Mouse (Mus musculus) hindbrain, embryonic 16.5 days (tissue): ENCODE results near the gene Cap2. TPM values are rescaled to one million over a fixed set of nuclear protein-coding genes. Genes with fewer than 3 reads are reported as not detected.

Experiments
- ATAC-seq: fragments of 200-750 bp; cut with Nextera tagmentation; 2 replicates; pipeline ENCODE4 v1.8.0; 2017; ENCODE audit warnings: moderate TSS enrichment, moderate library complexity
- H3K27ac ChIP-seq: fragments of 300-500 bp; sonication (generic); 2 replicates; pipeline ENCODE4 v1.5.1; 2014; ENCODE audit warnings: low read depth, mild to moderate bottlenecking, control low read depth, low read length, moderate library complexity
- H3K27me3 ChIP-seq: fragments of 300-500 bp; sonication (generic); replicated peaks from 2 replicates; pipeline ENCODE4 v1.6.1; 2014; ENCODE audit warnings: low read length; ENCODE audit not compliant: control insufficient read depth, insufficient read depth
- H3K36me3 ChIP-seq: fragments of 300-500 bp; sonication (generic); 2 replicates; pipeline ENCODE4 v1.6.1; 2014; ENCODE audit warnings: mild to moderate bottlenecking, low read length, moderate library complexity, mixed read lengths; ENCODE audit not compliant: control insufficient read depth, insufficient read depth
- H3K4me1 ChIP-seq: fragments of 300-500 bp; sonication (generic); 2 replicates; pipeline ENCODE4 v1.6.1; 2014; ENCODE audit warnings: low read depth, low read length; ENCODE audit not compliant: control insufficient read depth, insufficient read depth
- H3K4me2 ChIP-seq: fragments of 300-500 bp; sonication (generic); 2 replicates; pipeline ENCODE4 v1.6.1; 2014; ENCODE audit warnings: mild to moderate bottlenecking, low read length, control low read depth, moderate library complexity
- H3K4me3 ChIP-seq: fragments of 300-500 bp; sonication (generic); 2 replicates; pipeline ENCODE4 v1.5.1; 2014; ENCODE audit warnings: mild to moderate bottlenecking, low read length, control low read depth, moderate library complexity
- H3K9ac ChIP-seq: fragments of 300-500 bp; sonication (generic); 2 replicates; pipeline ENCODE4 v1.6.1; 2014; ENCODE audit warnings: low read depth, mild to moderate bottlenecking, control low read depth, low read length, moderate library complexity
- H3K9me3 ChIP-seq: fragments of 300-500 bp; sonication (generic); 2 replicates; pipeline ENCODE4 v1.6.1; 2014; ENCODE audit warnings: mild to moderate bottlenecking, low read length, moderate library complexity; ENCODE audit not compliant: control insufficient read depth
- WGBS: fragments of 180-500 bp; shearing (Covaris S2); extraction: QIAGEN DNeasy Blood & Tissue Kit; methylation state at CpG from one replicate; pipeline ENCODE4 v1.1.7; 2014; 5-methylcytosine and 5-hydroxymethylcytosine counted together
- polyA plus RNA-seq: library from polyadenylated mRNA; unstranded; fragments of >200 nt; fragmentation: Nextera tagmentation; extraction: Ambion mirVana; gene quantifications from 2 replicates; pipeline ENCODE4 v1.2.1, GENCODE M21; 2015

Cap2 gene
- polyA plus RNA-seq, 1 experiment from 2014 or later = 12.9 TPM

DNA sequence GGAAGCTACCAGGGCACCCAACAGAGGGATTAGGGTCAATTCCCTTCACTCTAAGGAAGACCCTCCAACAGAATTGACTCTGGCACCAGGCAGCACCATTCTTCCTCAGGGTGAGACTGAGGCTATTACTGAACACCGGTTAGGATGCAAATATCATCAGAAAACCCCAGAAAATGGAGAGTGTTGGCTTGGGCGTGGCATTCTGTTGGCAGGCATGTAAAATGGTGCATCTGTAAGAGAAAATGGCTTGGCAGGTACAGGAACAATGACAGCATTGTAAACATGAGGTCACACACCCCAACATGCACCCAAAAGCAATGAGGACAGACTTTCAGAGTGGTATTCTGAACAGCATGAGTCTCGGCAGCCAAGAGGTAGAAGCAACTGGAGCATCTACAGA is 30.0 kb downstream of the Cap2 start:
- H3K4me2 ChIP-seq = no peak overlapping the region
- WGBS = 90% methylated on average over 3 of the region's 3 CpGs
- no peaks in the 10 kb centered on the region for H3K36me3 ChIP-seq
- no peak overlapping the region for H3K27ac ChIP-seq
- H3K27me3 ChIP-seq = no peaks in the 10 kb centered on the region
- H3K4me1 ChIP-seq = peaks cover 7% of the 10 kb centered on the region
- no peak for ATAC-seq
- no peaks in the 10 kb centered on the region for H3K9me3 ChIP-seq
- no peak overlapping the region for H3K4me3 ChIP-seq
- H3K9ac ChIP-seq = no peak overlapping the region

DNA sequence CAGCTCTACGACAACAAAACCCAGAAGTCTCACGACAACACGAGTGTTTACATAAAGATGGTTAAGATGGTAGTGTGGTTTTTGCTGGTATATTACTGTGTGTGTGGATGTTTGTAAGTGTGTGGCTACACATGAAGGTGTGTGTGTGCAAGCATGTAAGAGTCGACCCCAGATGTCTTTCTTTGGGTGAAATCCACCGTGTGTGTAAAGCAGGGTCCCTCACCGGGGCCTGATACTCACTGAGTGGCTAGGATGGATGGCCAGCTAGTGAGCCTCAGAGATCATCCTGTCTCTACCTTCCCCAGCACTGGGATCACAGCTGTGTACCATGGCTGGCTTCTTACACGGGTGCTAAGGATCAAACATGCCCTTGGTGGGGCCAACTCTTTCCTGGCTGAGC is 30.6 kb downstream of the Cap2 start:
- Histone ChIP-seq H3K4me3 (no peak overlapping the region), H3K36me3 (no peaks in the 10 kb centered on the region), H3K4me2 (no peak overlapping the region), H3K4me1 (peaks cover 7% of the 10 kb centered on the region), H3K9me3 (no peaks in the 10 kb centered on the region), H3K27me3 (no peaks in the 10 kb centered on the region), H3K27ac (no peak overlapping the region), H3K9ac (no peak overlapping the region)
- 88% methylated on average over 7 of the region's 7 CpGs for WGBS
- no peak for ATAC-seq

GRCm38 (mm10) chr13:46533342-46534129 is 31.9 kb downstream of the Cap2 start:
- Histone ChIP-seq H3K4me1 (peaks cover 7% of the 10 kb centered on the region), H3K9ac (no peak overlapping the region), H3K27ac (no peak overlapping the region), H3K4me2 (peak overlapping the region; percentile 39), H3K4me3 (no peak overlapping the region), H3K27me3 (no peaks in the 10 kb centered on the region), H3K9me3 (no peaks in the 10 kb centered on the region), H3K36me3 (no peaks in the 10 kb centered on the region)
- ATAC-seq = no peak
- WGBS = 45% methylated on average over 10 of the region's 10 CpGs

DNA sequence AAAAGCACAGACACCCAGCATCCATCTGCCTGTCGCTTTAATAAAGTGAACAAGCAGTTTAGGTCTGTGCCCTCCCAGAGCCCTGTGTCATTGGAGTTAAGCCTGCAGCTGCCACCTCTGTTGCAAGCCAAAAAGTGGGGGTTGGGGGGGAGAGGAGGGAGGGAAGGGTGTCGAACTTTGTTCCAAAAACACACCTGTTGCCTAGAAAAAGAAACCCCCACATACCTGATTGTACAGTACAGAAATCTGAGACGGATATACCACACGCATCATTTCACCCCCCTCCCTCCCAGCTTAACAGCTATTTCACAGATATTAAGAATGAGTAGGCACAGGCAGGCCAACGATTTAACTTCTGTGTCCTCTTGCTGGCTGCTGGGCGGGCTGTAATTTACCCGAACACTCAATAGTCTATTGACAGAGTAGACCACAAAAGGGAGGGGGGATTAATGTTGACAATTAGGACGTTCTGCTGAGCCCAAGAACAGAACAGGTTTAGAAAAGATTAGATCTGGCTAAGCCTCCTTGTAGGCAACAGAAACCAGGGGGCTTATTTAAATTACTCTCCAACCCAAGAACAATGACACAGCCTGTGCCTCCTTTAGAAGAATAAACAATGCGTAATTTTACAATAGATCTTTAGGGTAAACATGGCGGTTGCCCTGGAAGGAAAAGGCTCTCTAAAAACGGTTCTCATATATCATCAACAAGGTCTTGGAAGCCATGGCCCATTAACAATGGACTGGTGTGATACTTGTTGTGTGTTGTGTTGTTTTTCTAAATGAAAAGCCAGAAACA is 32.7 kb downstream of the Cap2 start:
- H3K27ac ChIP-seq = no peak overlapping the region
- no peak overlapping the region for H3K4me3 ChIP-seq
- 6% methylated on average over 11 of the region's 11 CpGs for WGBS
- peak overlapping the region; percentile 39 for H3K4me2 ChIP-seq
- H3K27me3 ChIP-seq = no peaks in the 10 kb centered on the region
- ATAC-seq = peak; percentile 86
- no peak overlapping the region for H3K9ac ChIP-seq
- no peaks in the 10 kb centered on the region for H3K9me3 ChIP-seq
- no peaks in the 10 kb centered on the region for H3K36me3 ChIP-seq
- peaks cover 7% of the 10 kb centered on the region for H3K4me1 ChIP-seq

- Histone ChIP-seq H3K4me1 (peaks cover 7% of the 10 kb centered on the region), H3K4me3 (no peak overlapping the region), H3K27ac (no peak overlapping the region), H3K9me3 (no peaks in the 10 kb centered on the region), H3K4me2 (no peak overlapping the region), H3K27me3 (no peaks in the 10 kb centered on the region), H3K36me3 (no peaks in the 10 kb centered on the region), H3K9ac (no peak overlapping the region)
- WGBS = 79% methylated on average over 5 of the region's 5 CpGs
- no peak for ATAC-seq
These were observed 33.5 kb downstream of the Cap2 start for GRCm38 (mm10) chr13:46534969-46535785.

- WGBS = 85% methylated on average over 7 of the region's 7 CpGs
- H3K9me3 ChIP-seq = no peaks in the 10 kb centered on the region
These were observed 37.6 kb downstream of the Cap2 start for GRCm38 (mm10) chr13:46539284-46539683.

DNA sequence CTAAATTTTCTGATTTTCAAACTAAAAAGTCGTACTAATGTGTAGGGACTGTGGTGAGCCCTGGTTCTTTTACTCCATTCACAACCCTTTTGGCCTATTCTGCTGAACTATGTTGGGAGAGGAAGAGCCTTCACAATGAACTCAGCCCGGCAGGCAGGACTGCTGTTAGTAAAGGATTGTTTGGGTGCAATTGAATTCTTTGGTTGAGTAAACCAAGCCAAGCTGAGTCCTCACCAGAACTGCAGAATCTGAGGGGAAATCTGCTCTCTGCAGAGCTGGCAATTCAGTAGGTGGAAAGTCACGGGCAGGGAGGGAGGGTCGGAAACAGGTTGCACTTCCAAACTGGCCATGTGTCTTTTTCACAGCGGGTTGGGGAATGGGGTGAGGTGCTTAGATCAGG is 39.3 kb downstream of the Cap2 start:
- no peak overlapping the region for H3K9ac ChIP-seq
- no peak overlapping the region for H3K4me3 ChIP-seq
- H3K27me3 ChIP-seq = no peaks in the 10 kb centered on the region
- no peak overlapping the region for H3K4me2 ChIP-seq
- H3K4me1 ChIP-seq = peaks cover 9% of the 10 kb centered on the region
- WGBS = 51% methylated on average over 5 of the region's 5 CpGs
- peak overlapping the region; percentile 48; the same call in 1 of the 2 replicates for H3K27ac ChIP-seq
- no peaks in the 10 kb centered on the region for H3K9me3 ChIP-seq
- H3K36me3 ChIP-seq = no peaks in the 10 kb centered on the region
- ATAC-seq = peak; percentile 46; the same call in 1 of the 2 replicates

More at GRCm38 (mm10) chr13:46539284-46539683, 37.6 kb downstream of the Cap2 start:
- H3K36me3 ChIP-seq = no peaks in the 10 kb centered on the region
- no peak overlapping the region for H3K4me2 ChIP-seq
- H3K27me3 ChIP-seq = no peaks in the 10 kb centered on the region
- no peak for ATAC-seq
- H3K9ac ChIP-seq = no peak overlapping the region
- no peak overlapping the region for H3K27ac ChIP-seq
- H3K4me3 ChIP-seq = no peak overlapping the region
- H3K4me1 ChIP-seq = peaks cover 7% of the 10 kb centered on the region

DNA sequence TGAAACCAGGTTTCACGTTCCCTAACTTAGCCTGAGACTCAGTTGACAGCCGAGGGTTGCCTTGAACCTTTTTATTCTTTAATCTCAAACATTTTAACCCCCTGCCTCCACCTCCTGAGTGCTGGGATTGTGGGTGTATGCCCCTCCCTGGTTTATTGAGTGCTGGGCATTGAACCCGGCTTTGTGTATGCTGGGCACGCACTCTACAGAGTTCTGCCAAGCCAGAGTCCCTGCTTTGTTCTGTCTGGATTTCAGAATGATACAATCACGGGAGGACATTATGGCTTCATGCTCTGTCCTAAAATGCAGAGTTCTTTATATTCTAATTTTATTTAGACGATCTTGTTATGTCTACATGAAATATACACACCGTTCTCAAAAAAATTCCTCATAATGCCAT is 41.1 kb downstream of the Cap2 start:
- H3K4me2 ChIP-seq = no peak overlapping the region
- H3K4me3 ChIP-seq = no peak overlapping the region
- ATAC-seq = peak; percentile 73; the same call in 1 of the 2 replicates
- H3K27ac ChIP-seq = no peak overlapping the region
- no peaks in the 10 kb centered on the region for H3K9me3 ChIP-seq
- no peak overlapping the region for H3K9ac ChIP-seq
- WGBS = 47% methylated on average over 7 of the region's 7 CpGs
- no peaks in the 10 kb centered on the region for H3K36me3 ChIP-seq
- no peaks in the 10 kb centered on the region for H3K27me3 ChIP-seq
- H3K4me1 ChIP-seq = peaks cover 9% of the 10 kb centered on the region
